In the genomic region with DNA sequence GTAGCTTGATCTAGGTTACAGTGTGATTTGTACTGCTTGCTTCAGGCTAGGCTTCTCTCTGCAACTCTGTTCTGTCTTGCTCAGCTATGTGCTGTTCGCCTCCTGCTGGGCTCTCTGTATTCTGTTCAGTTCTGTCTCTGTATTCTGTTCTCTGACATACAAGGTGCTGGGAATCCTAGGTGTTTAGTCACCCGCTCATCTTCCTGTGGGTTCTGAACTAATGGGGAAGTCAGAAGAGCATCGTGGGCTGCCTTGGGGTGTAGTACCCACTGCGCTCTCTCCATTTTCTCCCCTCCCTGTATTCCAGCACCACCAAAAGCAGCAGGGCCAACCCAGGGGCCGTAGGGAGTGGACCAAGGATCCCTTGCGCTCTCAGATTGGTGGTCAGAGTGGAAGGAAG, we compare ENCODE assay signal across 21 mouse cellular contexts.
DNase-seq lines count a peak whose midpoint lies in the region; ATAC-seq and TF ChIP-seq lines count a peak whose summit lies in the region.
"Had no signal": no experiment of that assay in that cellular context is flagged by ENCODE, and none has a peak within 500 bp of the region (broad histone marks: within the 10 kb centered on the region; RNA-seq: fewer than 3 reads in every experiment).

No protein-coding gene starts in this region.

- peak overlapping the region; percentile 31 for H3K4me2 ChIP-seq in heart, embryonic 11.5 days
- peak overlapping the region; percentile 32 for H3K4me2 ChIP-seq in liver, embryonic 12.5 days
- H3K4me2 ChIP-seq in liver, postnatal 0 days (ENCODE audit: low read depth, low read length) = no peak overlapping the region

- no peak for TF ChIP-seq EP300 in liver, postnatal 0 days (IDR thresholded peaks at IDR 0.05; ENCODE audit: low read depth)

- WGBS in heart, embryonic 11.5 days (ENCODE audit: insufficient replicate concordance) = 61% methylated on average over 6 of the region's 6 CpGs
- 24% methylated on average over 6 of the region's 6 CpGs for WGBS in liver, embryonic 12.5 days (ENCODE audit: insufficient replicate concordance)
- 30% methylated on average over 6 of the region's 6 CpGs for WGBS in liver, postnatal 0 days (ENCODE audit: insufficient replicate concordance)

- H3K27ac ChIP-seq in heart, embryonic 11.5 days (ENCODE audit: low read depth, low read length) = no peak overlapping the region
- H3K27ac ChIP-seq in liver, embryonic 12.5 days = no peak overlapping the region
- H3K27ac ChIP-seq in liver, postnatal 0 days (ENCODE audit: low read depth) = no peak overlapping the region
- H3K27ac ChIP-seq: embryonic facial prominence, embryonic 10.5 days; hindbrain, embryonic 10.5 days; left cerebral cortex, adult 2 months; limb, embryonic 10.5 days; liver, embryonic 14.5 days; midbrain, embryonic 10.5 days had no signal

- no peak for DNase-seq in heart, postnatal 25 days (ENCODE audit: low spot score)
- DNase-seq in liver, postnatal 0 days = no peak
- DNase-seq in right cerebral cortex, adult 18-20 months = no peak
- DNase-seq in left cerebral cortex, adult 8-10 months (ENCODE audit: low spot score in 2 of 2) = no peak
- DNase-seq: cerebellum, adult 18-20 months; cerebellum, postnatal 36 days; kidney, adult 9 months; kidney, postnatal 25 days; lung, postnatal 10 days; right cerebral cortex, postnatal 25 days; thymus, adult 18-20 months had no signal

- no peaks in the 10 kb centered on the region for H3K4me1 ChIP-seq in heart, embryonic 11.5 days (ENCODE audit: control insufficient read depth, insufficient read depth, low read length)
- H3K4me1 ChIP-seq in liver, embryonic 12.5 days = 0 out of 2 replicates have a peak, but pooled peaks cover 8% of the 10 kb centered on the region
- 0 out of 2 replicates have a peak, but pooled peaks cover 4% of the 10 kb centered on the region for H3K4me1 ChIP-seq in liver, postnatal 0 days (ENCODE audit: insufficient read depth)
- H3K4me1 ChIP-seq: embryonic facial prominence, embryonic 10.5 days; hindbrain, embryonic 10.5 days; limb, embryonic 10.5 days; midbrain, embryonic 10.5 days had no signal

- intact Hi-C loops in heart, postnatal 25 days (cut with DNase I) = no loop called here

- H3K9ac ChIP-seq in heart, embryonic 11.5 days (ENCODE audit: low read depth, low read length) = no peak overlapping the region
- no peak overlapping the region for H3K9ac ChIP-seq in liver, embryonic 12.5 days
- no peak overlapping the region for H3K9ac ChIP-seq in liver, postnatal 0 days (replicated peaks)
- H3K9ac ChIP-seq: liver, embryonic 14.5 days had no signal

- no peaks in the 10 kb centered on the region for H3K36me3 ChIP-seq in heart, embryonic 11.5 days (ENCODE audit: control insufficient read depth, insufficient read depth, low read length)
- H3K36me3 ChIP-seq in liver, embryonic 12.5 days = no peaks in the 10 kb centered on the region
- H3K36me3 ChIP-seq in liver, postnatal 0 days (replicated peaks; ENCODE audit: insufficient read depth, low read length) = no peaks in the 10 kb centered on the region
- H3K36me3 ChIP-seq: embryonic facial prominence, embryonic 10.5 days; hindbrain, embryonic 10.5 days; limb, embryonic 10.5 days; midbrain, embryonic 10.5 days had no signal

- H3K4me3 ChIP-seq in heart, embryonic 11.5 days (ENCODE audit: low read depth, low read length) = no peak overlapping the region
- no peak overlapping the region for H3K4me3 ChIP-seq in liver, embryonic 12.5 days
- H3K4me3 ChIP-seq in liver, postnatal 0 days (ENCODE audit: low read depth, low read length) = no peak overlapping the region
- H3K4me3 ChIP-seq: embryonic facial prominence, embryonic 10.5 days; hindbrain, embryonic 10.5 days; left cerebral cortex, adult 2 months; limb, embryonic 10.5 days; midbrain, embryonic 10.5 days had no signal

- no peaks in the 10 kb centered on the region for H3K9me3 ChIP-seq in heart, embryonic 11.5 days (replicated peaks; ENCODE audit: control insufficient read depth, low read length)
- H3K9me3 ChIP-seq in liver, embryonic 12.5 days (replicated peaks) = no peaks in the 10 kb centered on the region
- H3K9me3 ChIP-seq in liver, postnatal 0 days (ENCODE audit: low read length) = no peaks in the 10 kb centered on the region
- H3K9me3 ChIP-seq: embryonic facial prominence, embryonic 10.5 days; hindbrain, embryonic 10.5 days; limb, embryonic 10.5 days; midbrain, embryonic 10.5 days had no signal

- TF ChIP-seq CTCF in liver, postnatal 0 days (IDR thresholded peaks at IDR 0.05; ENCODE audit: low read depth) = no peak

- H3K27me3 ChIP-seq in heart, embryonic 11.5 days (ENCODE audit: control insufficient read depth, insufficient read depth, low read length) = 0 out of 2 replicates have a peak, but pooled peaks cover 2% of the 10 kb centered on the region
- H3K27me3 ChIP-seq in liver, embryonic 12.5 days (replicated peaks) = no peaks in the 10 kb centered on the region
- H3K27me3 ChIP-seq in liver, postnatal 0 days (ENCODE audit: insufficient read depth, low read length) = no peaks in the 10 kb centered on the region

- no peak for ATAC-seq in heart, embryonic 11.5 days (replicated peaks; ENCODE audit: insufficient number of reproducible peaks, low FRiP score, low TSS enrichment)
- no peak for ATAC-seq in liver, embryonic 12.5 days
- ATAC-seq in liver, postnatal 0 days = no peak
- ATAC-seq in megakaryocyte, adult 5-6 weeks (ENCODE audit: poor library complexity, severe bottlenecking) = peak; percentile 55
- no peak for ATAC-seq in CD4-positive, CD25-positive, alpha-beta regulatory T cell, adult 4 months
